Mouse (Mus musculus) MEL (cell line): ENCODE data around the gene Tyw1. TPM values are rescaled to one million over a fixed set of nuclear protein-coding genes. Genes with fewer than 3 reads are reported as not detected.

Experiments
- DNase-seq: peaks from one replicate; pipeline ENCODE4 v3.0.0; 2011; ENCODE audit warnings: low read depth, low spot score
- H3K27ac ChIP-seq: 2 replicates; pipeline ENCODE4 v1.5.1; 2012; ENCODE audit warnings: low read depth, mild to moderate bottlenecking, control low read depth, low read length, moderate library complexity; ENCODE audit not compliant: control insufficient read depth
- H3K27me3 ChIP-seq, 2 experiments: fragments of 150-350 bp in 1 of 2; sonication (generic) in 1 of 2; 2 replicates each; pipeline ENCODE4 v1.6.1; 2012; ENCODE audit warnings: low read length in 2 of 2, mild to moderate bottlenecking in 2 of 2, improper control_type of control experiment in 1 of 2, moderate library complexity in 1 of 2; ENCODE audit not compliant: insufficient read depth in 2 of 2, control insufficient read depth in 1 of 2
- H3K36me3 ChIP-seq, 2 experiments: 2 replicates each; pipeline ENCODE4 v1.6.1; 2012 to 2014; ENCODE audit warnings: low read length in 2 of 2, improper control_type of control experiment in 1 of 2, inconsistent platforms in 1 of 2, mild to moderate bottlenecking in 1 of 2; ENCODE audit not compliant: insufficient read depth in 2 of 2, control insufficient read depth in 1 of 2
- H3K4me1 ChIP-seq, 2 experiments: fragments of 150-350 bp in 1 of 2; sonication (generic) in 1 of 2; 2 replicates each; pipeline ENCODE4 v1.6.1; 2012; ENCODE audit warnings: low read length in 2 of 2, improper control_type of control experiment in 1 of 2, mild to moderate bottlenecking in 1 of 2; ENCODE audit not compliant: insufficient read depth in 2 of 2, control insufficient read depth in 1 of 2
- H3K4me3 ChIP-seq, 2 experiments: fragments of 150-350 bp in 1 of 2; sonication (generic) in 1 of 2; 2 replicates each; pipeline ENCODE4 v1.5.1; 2012; ENCODE audit warnings: low read depth in 2 of 2, low read length in 2 of 2, mild to moderate bottlenecking in 2 of 2, moderate library complexity in 2 of 2, control low read depth in 1 of 2, improper control_type of control experiment in 1 of 2; ENCODE audit not compliant: control insufficient read depth in 1 of 2, insufficient read depth in 1 of 2
- H3K79me2 ChIP-seq: 2 replicates; pipeline ENCODE4 v1.6.1; 2012; ENCODE audit warnings: mild to moderate bottlenecking, low read length, moderate library complexity; ENCODE audit not compliant: control insufficient read depth, poor library complexity, insufficient read depth
- H3K9ac ChIP-seq: 2 replicates; pipeline ENCODE4 v1.6.1; 2012; ENCODE audit warnings: low read depth, mild to moderate bottlenecking, control low read depth, low read length, moderate library complexity; ENCODE audit not compliant: control insufficient read depth, poor library complexity, severe bottlenecking
- H3K9me3 ChIP-seq: fragments of 150-350 bp; sonication (generic); replicated peaks from 2 replicates; pipeline ENCODE4 v1.6.1; 2012; ENCODE audit warnings: mild to moderate bottlenecking, low read length, improper control_type of control experiment, moderate library complexity; ENCODE audit not compliant: insufficient read depth
- BHLHE40 ChIP-seq: IDR thresholded peaks from 2 replicates; pipeline ENCODE4 v1.6.1; 2012; ENCODE audit warnings: low read depth, mild to moderate bottlenecking, inconsistent platforms, low read length, improper control_type of control experiment, borderline replicate concordance
- CHD1 ChIP-seq: IDR thresholded peaks from 2 replicates; pipeline ENCODE4 v1.6.1; 2012; ENCODE audit warnings: low read depth, mild to moderate bottlenecking, inconsistent platforms, low read length, improper control_type of control experiment
- CTCF ChIP-seq, 3 experiments: IDR thresholded peaks in 2 of 3; conservative IDR thresholded peaks in 1 of 3; 2 replicates each; pipeline ENCODE4 v1.5.1; 2011 to 2012; ENCODE audit warnings: low read length in 3 of 3, low read depth in 2 of 3, mild to moderate bottlenecking in 2 of 3, improper control_type of control experiment in 1 of 3, inconsistent platforms in 1 of 3, mixed read lengths in 1 of 3, moderate library complexity in 1 of 3; ENCODE audit not compliant: control insufficient read depth in 1 of 3, insufficient read depth in 1 of 3, poor library complexity in 1 of 3, severe bottlenecking in 1 of 3
- E2F4 ChIP-seq: IDR thresholded peaks from 2 replicates; pipeline ENCODE4 v1.6.1; 2011; ENCODE audit warnings: low read depth, low read length, improper control_type of control experiment, borderline replicate concordance
- ELF1 ChIP-seq: IDR thresholded peaks from 2 replicates; pipeline ENCODE4 v1.6.1; 2014; ENCODE audit warnings: low read depth, mild to moderate bottlenecking, inconsistent platforms, low read length, improper control_type of control experiment, moderate library complexity
- EP300 ChIP-seq, 2 experiments: IDR thresholded peaks; 2 replicates each; pipeline ENCODE4 v1.6.1; 2011; ENCODE audit warnings: improper control_type of control experiment in 2 of 2, low read length in 2 of 2, low read depth in 1 of 2, mild to moderate bottlenecking in 1 of 2
- GATA1 ChIP-seq: IDR thresholded peaks from 2 replicates; pipeline ENCODE4 v1.6.1; 2011; ENCODE audit warnings: low read depth, low read length, improper control_type of control experiment
- JUND ChIP-seq: IDR thresholded peaks from 2 replicates; pipeline ENCODE4 v1.6.1; 2011; ENCODE audit warnings: low read depth, mild to moderate bottlenecking, improper control_type of control experiment, low read length
- MAZ ChIP-seq: IDR thresholded peaks from 2 replicates; pipeline ENCODE4 v1.6.1; 2012; ENCODE audit warnings: low read depth, mild to moderate bottlenecking, inconsistent platforms, low read length, improper control_type of control experiment
- MEF2A ChIP-seq: IDR thresholded peaks from 2 replicates; pipeline ENCODE4 v1.6.1; 2014; ENCODE audit warnings: low read depth, mild to moderate bottlenecking, inconsistent platforms, low read length, improper control_type of control experiment; ENCODE audit not compliant: poor library complexity, insufficient replicate concordance, severe bottlenecking; ENCODE audit errors: extremely low read depth
- MYB ChIP-seq: IDR thresholded peaks from 2 replicates; pipeline ENCODE4 v1.6.1; 2011; ENCODE audit warnings: mild to moderate bottlenecking, low read depth, low read length, improper control_type of control experiment
- MYC ChIP-seq: IDR thresholded peaks from 2 replicates; pipeline ENCODE4 v1.6.1; 2011; ENCODE audit warnings: low read depth, mild to moderate bottlenecking, low read length, improper control_type of control experiment, moderate library complexity
- NELFE ChIP-seq: IDR thresholded peaks from 2 replicates; pipeline ENCODE4 v1.6.1; 2011; ENCODE audit warnings: low read depth, low read length, improper control_type of control experiment
- NRF1 ChIP-seq: IDR thresholded peaks from 2 replicates; pipeline ENCODE4 v1.6.1; 2014; ENCODE audit warnings: low read depth, mild to moderate bottlenecking, inconsistent platforms, low read length, improper control_type of control experiment, moderate library complexity; ENCODE audit not compliant: poor library complexity, insufficient read depth, severe bottlenecking
- POLR2AphosphoS2 ChIP-seq: IDR thresholded peaks from 2 replicates; pipeline ENCODE4 v1.6.1; 2011; ENCODE audit warnings: low read length, improper control_type of control experiment
- POLR2AphosphoS5 ChIP-seq: IDR thresholded peaks from 2 replicates; pipeline ENCODE4 v1.6.1; 2012; ENCODE audit warnings: low read depth, borderline replicate concordance, mild to moderate bottlenecking, inconsistent platforms, low read length, moderate library complexity, mixed read lengths
- RCOR1 ChIP-seq: IDR thresholded peaks from 2 replicates; pipeline ENCODE4 v1.6.1; 2012; ENCODE audit warnings: low read depth, mild to moderate bottlenecking, inconsistent platforms, low read length, improper control_type of control experiment
- SIN3A ChIP-seq: IDR thresholded peaks from 2 replicates; pipeline ENCODE4 v1.6.1; 2012; ENCODE audit warnings: low read length, improper control_type of control experiment, inconsistent platforms
- TBP ChIP-seq: IDR thresholded peaks from 2 replicates; pipeline ENCODE4 v1.8.0; 2011; ENCODE audit warnings: low read depth, low read length, improper control_type of control experiment
- UBTF ChIP-seq: IDR thresholded peaks from 2 replicates; pipeline ENCODE4 v1.6.1; 2012; ENCODE audit warnings: low read depth, mild to moderate bottlenecking, inconsistent platforms, low read length, improper control_type of control experiment, moderate library complexity, borderline replicate concordance; ENCODE audit not compliant: insufficient read depth
- ZC3H11A ChIP-seq: IDR thresholded peaks from 2 replicates; pipeline ENCODE4 v1.6.1; 2012; ENCODE audit warnings: low read depth, mild to moderate bottlenecking, inconsistent platforms, low read length, improper control_type of control experiment
- ZKSCAN1 ChIP-seq: IDR thresholded peaks from 2 replicates; pipeline ENCODE4 v1.6.1; 2012; ENCODE audit warnings: low read depth, mild to moderate bottlenecking, inconsistent platforms, low read length, improper control_type of control experiment, moderate library complexity
- ZMIZ1 ChIP-seq: IDR thresholded peaks from 2 replicates; pipeline ENCODE4 v1.6.1; 2012; ENCODE audit warnings: low read depth, mild to moderate bottlenecking, inconsistent platforms, low read length, improper control_type of control experiment, moderate library complexity
- polyA plus RNA-seq, 2 experiments: library from polyadenylated mRNA; stranded (reverse) in 1 of 2; unstranded in 1 of 2; fragments of >175 nt in 1 of 2; fragments of >200 nt in 1 of 2; gene quantifications; 2 replicates each; pipeline versions ENCODE4 v1.2.1 to v1.2.4; 2012; ENCODE audit warnings: low replicate concordance in 2 of 2, low read depth in 1 of 2; ENCODE audit not compliant: insufficient read length in 2 of 2, insufficient read depth in 1 of 2, missing spikeins in 1 of 2
- total RNA-seq: library from RNA; depleted of rRNA; stranded (reverse); fragments of 300-350 nt; gene quantifications from 2 replicates; pipeline ENCODE4 v1.2.3, GENCODE M21; 2012

Tyw1 gene
- total and polyA plus RNA-seq, 3 experiments, result 33.3 to 133 (median 38.8) TPM

DNA sequence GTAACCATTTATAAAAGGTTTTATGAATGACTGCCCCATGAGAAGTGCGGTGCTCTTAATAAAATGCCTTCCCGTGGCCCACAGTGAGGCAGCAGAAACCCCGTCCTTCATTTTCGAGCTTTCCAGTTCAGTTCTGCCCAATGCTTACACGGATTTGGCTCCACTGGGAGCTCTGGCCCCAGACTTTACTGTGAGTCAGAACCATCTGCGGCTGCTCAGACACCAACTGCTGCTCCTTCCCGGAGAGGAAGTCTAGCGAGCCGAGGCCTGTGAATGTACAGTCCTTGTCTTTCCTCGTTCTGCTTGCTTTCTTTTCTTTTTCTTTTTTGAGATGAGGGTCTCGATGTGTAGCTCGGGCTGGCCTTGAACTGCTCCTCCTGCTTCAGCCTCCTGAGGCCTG lies 35.4 kb downstream of the Tyw1 start:
- no peak for TF ChIP-seq POLR2AphosphoS2
- TF ChIP-seq MYB, result no peak
- no peak for TF ChIP-seq GATA1
- TF ChIP-seq E2F4, result no peak
- TF ChIP-seq BHLHE40, result no peak
- TF ChIP-seq POLR2AphosphoS5, result no peak
- TF ChIP-seq EP300 (IDR thresholded peaks at IDR 0.05; ENCODE audit: low read depth in 1 of 2, low read length in 2 of 2), result no peak
- TF ChIP-seq UBTF, result no peak
- no peak for TF ChIP-seq MAZ
- TF ChIP-seq MEF2A, result no peak
- no peak for TF ChIP-seq NELFE
- TF ChIP-seq RCOR1, result no peak
- no peak for TF ChIP-seq ELF1
- no peak for TF ChIP-seq JUND
- no peak for TF ChIP-seq SIN3A
- peaks cover 0 to 2% of the 10 kb centered on the region in 2 experiments; a peak in 2 of 4 replicates for H3K36me3 ChIP-seq
- no peaks in the 10 kb centered on the region for H3K9me3 ChIP-seq

DNA sequence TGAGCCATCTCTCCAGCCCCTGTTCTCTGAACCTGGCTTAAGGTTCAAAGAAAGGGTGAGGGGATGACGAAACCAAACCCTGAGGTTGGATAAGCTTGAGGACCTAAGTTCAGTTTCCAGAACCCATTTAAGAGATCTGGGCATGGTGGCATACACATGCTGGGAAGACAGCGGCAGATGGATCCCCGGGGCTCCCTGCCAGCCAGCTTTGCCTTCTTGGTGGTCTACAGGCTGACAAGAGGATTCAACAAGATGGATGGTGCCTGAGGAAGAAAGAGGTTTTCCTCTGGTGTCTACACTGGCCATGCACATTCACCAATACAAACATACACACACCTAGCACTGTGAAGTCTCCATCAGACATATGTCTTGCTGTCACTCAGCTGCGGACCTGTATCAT lies 37.6 kb downstream of the Tyw1 start:
- no peak overlapping the region for H3K27ac ChIP-seq
- TF ChIP-seq RCOR1 (no peak), UBTF (no peak), ZKSCAN1 (no peak), NELFE (no peak), MYC (no peak), ZC3H11A (no peak), NRF1 (no peak), CTCF (IDR thresholded peaks at IDR 0.05 in 2 of 3, conservative IDR thresholded peaks at IDR 0.05 in 1 of 3; ENCODE audit: control insufficient read depth in 1 of 3, insufficient read depth in 1 of 3, low read depth in 2 of 3, low read length in 3 of 3, poor library complexity in 1 of 3, severe bottlenecking in 1 of 3) (no peak), MYB (no peak), ELF1 (no peak), BHLHE40 (no peak), CHD1 (no peak), ZMIZ1 (no peak), MEF2A (no peak), TBP (no peak)
- TF ChIP-seq, all 39 proteins: peak for 0
- no peaks in the 10 kb centered on the region for H3K27me3 ChIP-seq
- H3K79me2 ChIP-seq, result no peaks in the 10 kb centered on the region
- H3K36me3 ChIP-seq, result no peaks in the 10 kb centered on the region
- H3K9me3 ChIP-seq, result no peaks in the 10 kb centered on the region
- no peak for DNase-seq
- no peak overlapping the region for H3K9ac ChIP-seq
- H3K4me3 ChIP-seq, result no peak overlapping the region
- H3K4me1 ChIP-seq, result no peaks in the 10 kb centered on the region

More for the DNA sequence above, 35.4 kb downstream of the Tyw1 start:
- H3K27me3 ChIP-seq, result no peaks in the 10 kb centered on the region
- H3K79me2 ChIP-seq, result no peaks in the 10 kb centered on the region
- DNase-seq, result no peak
- H3K27ac ChIP-seq, result no peak overlapping the region
- H3K4me3 ChIP-seq, result no peak overlapping the region
- no peak overlapping the region for H3K9ac ChIP-seq
- no peaks in the 10 kb centered on the region for H3K4me1 ChIP-seq
